In the genomic region with DNA sequence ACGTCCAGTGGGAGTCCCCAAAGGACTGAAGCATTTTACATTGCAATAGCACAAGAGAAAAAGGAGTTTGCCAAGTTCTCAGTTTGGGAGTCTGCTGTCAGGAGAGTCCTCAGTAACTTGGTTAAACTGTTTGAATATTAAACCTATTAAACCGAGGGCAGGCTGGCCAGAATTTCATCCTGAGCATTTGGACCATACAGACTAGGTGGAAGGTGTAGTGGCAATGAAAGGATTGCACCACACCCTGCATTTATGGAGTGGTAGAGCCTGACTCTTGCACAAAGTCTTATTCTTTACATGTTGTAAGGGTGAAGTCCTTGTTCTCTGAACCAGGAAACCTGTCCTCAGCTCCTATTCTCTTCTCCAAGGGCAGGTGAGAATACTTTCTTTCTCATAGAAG, we compare ENCODE assay signal across 15 mouse cellular contexts. TPM values are rescaled to one million over a fixed set of nuclear protein-coding genes. Genes with fewer than 3 reads are reported as not detected.
A peak's percentile ranks its signal among the peaks of the same experiment; 100 is the strongest.
DNase-seq lines count a peak whose midpoint lies in the region; ATAC-seq and TF ChIP-seq lines count a peak whose summit lies in the region.
"Had no signal": no experiment of that assay in that cellular context is flagged by ENCODE, and none has a peak within 500 bp of the region (broad histone marks: within the 10 kb centered on the region; RNA-seq: fewer than 3 reads in every experiment).

No protein-coding gene starts in this region.

- peaks cover 21% of the 10 kb centered on the region for H3K4me1 ChIP-seq in lung, embryonic 14.5 days (ENCODE audit: insufficient read depth)
- H3K4me1 ChIP-seq in kidney, adult 2 months (ENCODE audit: control insufficient read depth, insufficient read depth, low read length): peaks cover 29% of the 10 kb centered on the region
- H3K4me1 ChIP-seq in stomach, embryonic 16.5 days (ENCODE audit: control insufficient read depth, insufficient read depth, low read length): peaks cover 23% of the 10 kb centered on the region
- H3K4me1 ChIP-seq: embryonic facial prominence, embryonic 10.5 days had no signal

- H3K27me3 ChIP-seq in lung, embryonic 14.5 days (ENCODE audit: insufficient read depth, low read length): no peaks in the 10 kb centered on the region
- H3K27me3 ChIP-seq in kidney, adult 2 months (replicated peaks; ENCODE audit: control insufficient read depth, insufficient read depth, low read length): no peaks in the 10 kb centered on the region
- no peaks in the 10 kb centered on the region for H3K27me3 ChIP-seq in stomach, embryonic 16.5 days (ENCODE audit: control insufficient read depth, insufficient read depth, low read length)
- H3K27me3 ChIP-seq: heart, embryonic 15.5 days; neural tube, embryonic 13.5 days had no signal

- TF ChIP-seq POLR2A in kidney, adult 2 months (IDR thresholded peaks at IDR 0.05; ENCODE audit: low read depth, low read length): no peak

- H3K9me3 ChIP-seq in lung, embryonic 14.5 days (ENCODE audit: low read depth, low read length): no peaks in the 10 kb centered on the region
- H3K9me3 ChIP-seq in stomach, embryonic 16.5 days (replicated peaks; ENCODE audit: control insufficient read depth, low read length): no peaks in the 10 kb centered on the region
- H3K9me3 ChIP-seq: embryonic facial prominence, embryonic 10.5 days; heart, embryonic 15.5 days; neural tube, embryonic 13.5 days had no signal

- 18% methylated on average over 2 of the region's 2 CpGs for WGBS in lung, embryonic 14.5 days
- WGBS in kidney, adult 2 months: 20% methylated on average over 2 of the region's 2 CpGs
- 12% methylated on average over 2 of the region's 2 CpGs for WGBS in stomach, embryonic 16.5 days

- ATAC-seq in lung, embryonic 14.5 days (ENCODE audit: insufficient read depth): no peak
- ATAC-seq in stomach, embryonic 16.5 days (ENCODE audit: insufficient read depth, low FRiP score): no peak; the same call in 1 of the 2 replicates

- H3K4me2 ChIP-seq in lung, embryonic 14.5 days: no peak overlapping the region
- H3K4me2 ChIP-seq in stomach, embryonic 16.5 days (ENCODE audit: low read depth, low read length): no peak overlapping the region
- H3K4me2 ChIP-seq: heart, embryonic 15.5 days; hindbrain, embryonic 14.5 days; neural tube, embryonic 13.5 days had no signal

- H3K36me3 ChIP-seq in lung, embryonic 14.5 days (ENCODE audit: insufficient read depth): no peaks in the 10 kb centered on the region
- H3K36me3 ChIP-seq in kidney, adult 2 months (ENCODE audit: control insufficient read depth, insufficient read depth, low read length): no peaks in the 10 kb centered on the region
- H3K36me3 ChIP-seq in stomach, embryonic 16.5 days (ENCODE audit: control insufficient read depth, insufficient read depth, low read length): no peaks in the 10 kb centered on the region
- H3K36me3 ChIP-seq: embryonic facial prominence, embryonic 10.5 days; heart, embryonic 15.5 days; neural tube, embryonic 13.5 days had no signal

- H3K27ac ChIP-seq in lung, embryonic 14.5 days (ENCODE audit: low read depth): peak overlapping the region; percentile 82
- H3K27ac ChIP-seq in kidney, adult 2 months (ENCODE audit: insufficient read depth, low read depth, low read length): peak overlapping the region; percentile 94
- peak overlapping the region; percentile 80 for H3K27ac ChIP-seq in stomach, embryonic 16.5 days (ENCODE audit: low read length)
- H3K27ac ChIP-seq: embryonic facial prominence, embryonic 10.5 days; hindbrain, embryonic 14.5 days; neural tube, embryonic 13.5 days had no signal

- TF ChIP-seq CTCF in lung, embryonic 14.5 days (IDR thresholded peaks at IDR 0.05; ENCODE audit: low read depth): no peak; the same call in 1 of the 2 replicates
- TF ChIP-seq CTCF in kidney, adult 2 months (conservative IDR thresholded peaks at IDR 0.05; ENCODE audit: insufficient read depth, insufficient read length, low read depth, low read length): no peak

- no peak overlapping the region for H3K4me3 ChIP-seq in lung, embryonic 14.5 days (ENCODE audit: low read depth, low read length)
- no peak overlapping the region for H3K4me3 ChIP-seq in kidney, adult 2 months (ENCODE audit: insufficient read depth, low read depth, low read length)
- H3K4me3 ChIP-seq in stomach, embryonic 16.5 days (replicated peaks; ENCODE audit: low read length): no peak overlapping the region
- H3K4me3 ChIP-seq: embryonic facial prominence, embryonic 10.5 days; heart, embryonic 15.5 days; neural tube, embryonic 13.5 days had no signal

- DNase-seq in lung, embryonic 14.5 days: no peak
- no peak for DNase-seq in lung, postnatal 14 days
- peak; percentile 94 for DNase-seq in kidney, adult 2 months
- DNase-seq in kidney, postnatal 4 days: peak; percentile 18 to 43
- DNase-seq in layer of hippocampus, adult 18-20 months (ENCODE audit: low spot score in 2 of 2): no peak
- DNase-seq in right cerebral cortex, postnatal 25 days: no peak
- DNase-seq in heart, adult 8-10 months (ENCODE audit: low spot score): no peak
- DNase-seq: adrenal gland, postnatal 25 days; cerebellum, adult 9-11 months; layer of hippocampus, adult 9-11 months had no signal

- H3K9ac ChIP-seq in lung, embryonic 14.5 days: no peak overlapping the region
- no peak overlapping the region for H3K9ac ChIP-seq in stomach, embryonic 16.5 days (ENCODE audit: low read length)
- H3K9ac ChIP-seq: heart, embryonic 15.5 days; hindbrain, embryonic 14.5 days; neural tube, embryonic 13.5 days had no signal

RNA-seq across cellular contexts. Expression of a gene that starts 58.6 kb away (rescaled TPM):
- polyA plus RNA-seq in lung, embryonic 14.5 days (2014; fragmentation: Nextera tagmentation; extraction: Ambion mirVana): 62.7 and 64.7 TPM in 2 replicates
- polyA plus RNA-seq in kidney, adult 2 months (2012; rRNA removed): 16.4 and 19.4 TPM in 2 replicates
- polyA plus RNA-seq in stomach, embryonic 16.5 days (2015; fragmentation: Nextera tagmentation; extraction: Ambion mirVana): 20.0 and 21.5 TPM in 2 replicates
- 10 to 100 TPM; 87.2 to 94.3 TPM for total RNA-seq in layer of hippocampus, adult 18-20 months (2021)
- 10 to 100 TPM; 19.3 to 25.2 (median 22.0) TPM for total RNA-seq in heart, adult 8-10 months (2022)

Comparison
In these comparisons a context has a peak if more than half of its experiments do, and no peak if none do; other contexts are left out.
1. DNase-seq: peak in kidney, adult 2 months (single experiment) and kidney, postnatal 4 days (2 of 2); none in lung, embryonic 14.5 days (single experiment), lung, postnatal 14 days (single experiment), layer of hippocampus, adult 18-20 months (0 of 2), right cerebral cortex, postnatal 25 days (single experiment) and heart, adult 8-10 months (single experiment).
2. Peak in every context shown above with its lines, with median percentiles within 50 percentile points of each other: H3K27ac ChIP-seq.